Mouse (Mus musculus): Measurements from ENCODE around the gene Clec2g.
"Not testable (repeated sequence)": the region's sequence is repeated elsewhere in the genome, so short reads cannot be mapped to it uniquely, and the experiment has no call there.

GRCm38 (mm10) chr6:128887091-128887790 is 46.9 kb upstream of the Clec2g start, which contains the start of gene Clec2i:
- TF ChIP-seq POLR2A (IDR thresholded peaks at IDR 0.05; ENCODE audit: control insufficient read depth in 1 of 2, insufficient read depth in 1 of 2, low read depth in 1 of 2, low read length in 2 of 2, poor library complexity in 1 of 2); CTCF (IDR thresholded peaks at IDR 0.05 in 2 of 3, conservative IDR thresholded peaks at IDR 0.05 in 1 of 3; ENCODE audit: control insufficient read depth in 1 of 3, insufficient read depth in 1 of 3, low read depth in 2 of 3, low read length in 3 of 3, poor library complexity in 1 of 3, severe bottlenecking in 1 of 3); JUND (IDR thresholded peaks at IDR 0.05; ENCODE audit: low read depth, low read length); KAT2A (conservative IDR thresholded peaks at IDR 0.05; ENCODE audit: low read depth, low read length); CHD2 (IDR thresholded peaks at IDR 0.05; ENCODE audit: low read length); HCFC1 (IDR thresholded peaks at IDR 0.05; ENCODE audit: low read depth, low read length); ZC3H11A (IDR thresholded peaks at IDR 0.05; ENCODE audit: low read depth, low read length); EP300 (IDR thresholded peaks at IDR 0.05; ENCODE audit: low read depth in 1 of 2, low read length in 2 of 2): not testable (repeated sequence)

All from MEL (cell line).